Mouse (Mus musculus) large intestine, adult 2 months (tissue): ENCODE results near the gene Slu7. TPM values are rescaled to one million over a fixed set of nuclear protein-coding genes. Genes with fewer than 3 reads are reported as not detected.
A peak's percentile ranks its signal among the peaks of the same experiment; 100 is the strongest.

Source experiments
- DNase-seq: peaks from one replicate; pipeline ENCODE4 v3.0.0-alpha.2; 2012; ENCODE audit warnings: low read depth, low spot score
- WGBS: fragments of 180-500 bp; shearing (Covaris S2); methylation state at CpG from one replicate; pipeline ENCODE4 v1.1.7; 2018; 5-methylcytosine and 5-hydroxymethylcytosine counted together
- polyA plus RNA-seq: library from polyadenylated mRNA; depleted of rRNA; stranded (reverse); fragments of >200 nt; gene quantifications from 2 replicates; pipeline ENCODE4 v1.2.3, GENCODE M21; 2012; rRNA removed

Gene Slu7
- polyA plus RNA-seq: 3.4 and 4.0 TPM in 2 replicates

GRCm38 (mm10) chr11:43433254-43434023, at the start of gene Slu7:
Slu7 (plus strand) TSS chr11:43433744.
- DNase-seq: peak; percentile 36
- 9% methylated on average over 38 of the region's 38 CpGs for WGBS

GRCm38 (mm10) chr11:43385055-43385649, 48.4 kb upstream of the Slu7 start:
- DNase-seq: no peak
- 1% methylated on average over 18 of the region's 18 CpGs for WGBS

- no peak for DNase-seq
- WGBS: 10% methylated on average over 8 of the region's 8 CpGs
Measured at GRCm38 (mm10) chr11:43385716-43386115, 47.8 kb upstream of the Slu7 start.

GRCm38 (mm10) chr11:43387004-43387880, 46.3 kb upstream of the Slu7 start:
- no peak for DNase-seq
- 90% methylated on average over 14 of the region's 14 CpGs for WGBS

GRCm38 (mm10) chr11:43388122-43389097, 45.1 kb upstream of the Slu7 start:
- DNase-seq: no peak
- 64% methylated on average over 21 of the region's 21 CpGs for WGBS

GRCm38 (mm10) chr11:43389118-43389517, 44.4 kb upstream of the Slu7 start:
- 81% methylated on average over 7 of the region's 7 CpGs for WGBS
- no peak for DNase-seq

- 27% methylated on average over 2 of the region's 2 CpGs for WGBS
- no peak for DNase-seq
Measured at GRCm38 (mm10) chr11:43392757-43393156, 40.8 kb upstream of the Slu7 start.

GRCm38 (mm10) chr11:43393325-43393724, 40.2 kb upstream of the Slu7 start:
- 90% methylated on average over 4 of the region's 4 CpGs for WGBS
- no peak for DNase-seq

- 59% methylated on average over 14 of the region's 14 CpGs for WGBS
- no peak for DNase-seq
Measured at GRCm38 (mm10) chr11:43395073-43395948, 38.2 kb upstream of the Slu7 start.

GRCm38 (mm10) chr11:43396246-43396645, 37.3 kb upstream of the Slu7 start:
- DNase-seq: no peak
- WGBS: 90% methylated on average over 4 of the region's 4 CpGs

GRCm38 (mm10) chr11:43396672-43397071, 36.9 kb upstream of the Slu7 start:
- 81% methylated on average over 7 of the region's 7 CpGs for WGBS
- no peak for DNase-seq

GRCm38 (mm10) chr11:43399297-43399696, 34.2 kb upstream of the Slu7 start:
- no peak for DNase-seq
- WGBS: 20% methylated on average over 4 of the region's 4 CpGs

- no peak for DNase-seq
- WGBS: 100% methylated on average over 1 of the region's 1 CpGs
Measured at GRCm38 (mm10) chr11:43400131-43400530, 33.4 kb upstream of the Slu7 start.

GRCm38 (mm10) chr11:43404150-43404807, 29.3 kb upstream of the Slu7 start:
- WGBS: 65% methylated on average over 15 of the region's 15 CpGs
- DNase-seq: no peak

- DNase-seq: no peak
- WGBS: 60% methylated on average over 2 of the region's 2 CpGs
Measured at GRCm38 (mm10) chr11:43408888-43409287, 24.7 kb upstream of the Slu7 start.

GRCm38 (mm10) chr11:43410291-43410690, 23.3 kb upstream of the Slu7 start:
- DNase-seq: no peak
- 12% methylated on average over 7 of the region's 7 CpGs for WGBS

- 3% methylated on average over 1 of the region's 1 CpGs for whole genome bisulfite sequencing
Measured at GRCm38 (mm10) chr11:43411413-43411812, 22.1 kb upstream of the Slu7 start.

More at GRCm38 (mm10) chr11:43411413-43411812, 22.1 kb upstream of the Slu7 start:
- no peak for DNase-seq
